Mouse (Mus musculus) hematopoietic stem cell, adult 5-6 weeks (primary cell): ENCODE measurements around the gene Slc6a9. TPM values are rescaled to one million over a fixed set of nuclear protein-coding genes. Genes with fewer than 3 reads are reported as not detected.
A peak's percentile ranks its signal among the peaks of the same experiment; 100 is the strongest.

Source experiments
- ATAC-seq, 2 experiments: fragments of 125-278 bp in 1 of 2; replicated peaks in 1 of 2; 2 replicates each; pipeline ENCODE4 v1.8.0; 2016 to 2017; ENCODE audit warnings: inconsistent platforms in 2 of 2, mild to moderate bottlenecking in 2 of 2, moderate number of reproducible peaks in 2 of 2, low read depth in 1 of 2, moderate TSS enrichment in 1 of 2; ENCODE audit not compliant: low FRiP score in 2 of 2, poor library complexity in 2 of 2, severe bottlenecking in 2 of 2, insufficient read depth in 1 of 2, low TSS enrichment in 1 of 2
- total RNA-seq: library from RNA; stranded (forward); fragments of 172-1452, 232-1000 nt; gene quantifications from 2 replicates; pipeline ENCODE4 v1.2.3, GENCODE M21; 2017

Gene Slc6a9
- total RNA-seq, 1 experiment from 2014 or later, result 8.0 TPM

DNA sequence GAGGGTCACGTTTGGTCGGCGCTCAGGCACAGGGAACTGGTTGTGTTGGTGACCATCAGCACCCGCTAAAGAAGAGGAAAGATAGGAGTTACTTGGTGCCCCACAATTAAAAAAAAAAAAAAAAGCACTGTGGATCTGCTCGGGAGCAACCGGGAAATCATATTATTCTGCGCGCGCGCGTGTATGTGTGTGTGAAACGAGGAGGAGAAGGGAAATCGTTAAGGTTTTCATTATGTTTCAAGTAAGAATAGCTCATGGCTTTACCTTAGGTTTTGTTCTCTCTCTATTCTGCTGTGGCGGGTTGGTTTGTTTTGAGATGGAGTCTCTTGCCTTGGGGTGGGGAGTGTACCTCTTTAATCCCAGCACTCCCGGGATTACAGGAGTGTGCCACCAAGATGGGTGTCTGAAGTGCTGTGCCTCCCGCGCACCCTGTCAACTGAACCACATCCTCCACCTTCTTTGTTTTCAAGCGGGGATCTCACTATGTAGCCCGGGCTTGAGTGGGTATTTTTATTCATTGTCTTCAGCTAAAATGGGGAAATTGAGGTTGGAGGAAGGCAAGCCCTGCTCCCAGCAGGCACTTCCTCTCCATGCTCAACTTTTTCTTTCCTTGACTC is 81.3 kb downstream of the Slc6a9 start:
- ATAC-seq, result 0 out of 4 replicates have a peak, but pooled peaks of 1 of the 2 experiments have one; percentile 6

DNA sequence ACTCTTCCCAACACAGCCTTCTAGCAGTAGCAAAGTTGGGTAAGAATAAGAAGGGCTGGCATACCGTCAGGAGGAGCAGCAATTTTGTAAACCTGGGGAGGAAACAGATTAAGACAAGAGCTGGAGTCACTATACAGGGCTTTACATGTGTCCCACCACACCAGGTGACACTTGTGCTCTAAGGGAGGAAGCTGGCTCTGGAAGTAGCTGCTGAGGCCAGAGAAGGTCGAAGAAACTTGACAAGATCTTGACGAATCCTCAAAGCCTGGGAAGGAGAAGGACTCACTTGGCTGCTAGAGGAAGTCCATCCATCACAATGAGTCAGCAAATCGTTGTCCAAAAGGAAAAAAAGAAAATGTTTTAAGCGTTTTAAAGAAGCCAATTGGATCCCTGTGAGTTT is 82.1 kb downstream of the Slc6a9 start:
- no peak for ATAC-seq

DNA sequence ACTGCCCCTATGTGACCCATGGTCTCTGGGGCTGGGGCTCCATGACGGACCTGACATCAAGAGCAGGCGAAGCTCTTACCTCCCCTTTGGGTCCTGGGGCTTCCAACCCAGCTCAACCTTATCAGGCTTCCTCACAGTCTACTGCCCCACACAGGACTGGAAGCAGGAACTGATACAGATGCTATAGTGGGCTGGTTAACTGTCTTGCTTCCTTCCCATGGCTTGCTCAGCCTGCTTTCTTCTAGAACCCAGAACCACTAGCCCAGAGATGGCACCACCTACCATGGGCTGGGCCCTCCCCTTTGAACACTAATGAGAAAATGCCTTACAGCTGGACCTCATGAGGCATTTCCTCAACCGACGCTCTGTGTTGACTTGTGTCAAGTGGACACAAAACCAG is 83.1 kb downstream of the Slc6a9 start:
- no peak for ATAC-seq

DNA sequence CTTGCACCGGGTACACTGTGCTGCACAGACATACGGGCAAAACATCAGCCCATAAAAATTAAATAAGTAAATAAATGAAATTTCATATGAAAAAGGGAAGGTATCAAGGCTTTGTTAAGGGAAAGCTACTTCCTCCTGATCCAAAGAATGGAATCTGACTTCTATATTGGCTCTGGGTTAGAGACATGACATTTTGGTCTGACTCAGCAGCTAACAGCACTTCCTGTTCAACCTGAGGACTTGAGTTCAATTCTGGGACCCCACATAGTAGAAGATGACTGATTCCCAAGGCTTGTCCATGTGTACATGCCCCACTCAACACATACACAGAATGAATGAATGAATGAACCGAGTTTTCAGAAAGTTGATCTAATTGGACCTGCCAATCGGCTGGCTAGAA is 83.5 kb downstream of the Slc6a9 start:
- ATAC-seq, result no peak

DNA sequence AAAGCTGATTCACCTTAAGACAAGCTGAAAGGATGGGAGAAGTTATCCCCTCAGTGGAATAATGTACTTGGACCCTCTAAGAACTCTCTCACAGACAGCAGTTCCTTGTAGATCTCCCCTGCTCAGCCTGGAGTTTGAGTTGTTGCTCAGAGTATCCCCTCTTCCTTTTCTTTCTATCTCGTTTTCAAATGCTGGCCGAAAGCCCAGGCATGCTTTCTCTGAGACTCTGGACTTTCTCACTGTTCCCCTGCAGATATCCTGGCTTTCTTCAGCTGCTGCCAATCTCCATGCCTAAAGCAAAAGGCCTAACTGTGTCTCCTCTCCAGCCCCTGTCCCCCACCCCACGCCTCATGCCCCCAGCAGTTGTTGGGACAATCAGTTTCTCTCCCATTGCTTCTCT is 84.0 kb downstream of the Slc6a9 start:
- no peak for ATAC-seq

DNA sequence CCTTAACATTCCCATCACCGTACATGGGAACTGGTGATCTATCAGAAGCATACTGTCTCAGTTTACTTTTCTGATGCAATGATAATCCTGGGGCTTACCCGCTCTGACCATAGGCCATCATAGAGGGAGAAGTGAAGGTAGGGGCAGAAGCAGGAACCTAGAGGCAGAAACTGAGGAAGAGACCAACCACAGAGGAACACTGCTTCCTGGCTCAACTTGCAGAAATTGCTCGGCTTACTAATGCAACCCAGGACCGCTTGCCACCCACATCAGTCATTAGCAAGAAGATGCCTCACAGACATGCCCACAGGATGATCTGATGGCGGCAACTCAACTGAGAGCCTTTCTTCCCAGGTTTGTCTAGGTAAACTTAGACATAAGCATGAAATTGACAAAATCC is 84.5 kb downstream of the Slc6a9 start:
- ATAC-seq, result 0 out of 4 replicates have a peak, but pooled peaks of 1 of the 2 experiments have one; percentile 11

DNA sequence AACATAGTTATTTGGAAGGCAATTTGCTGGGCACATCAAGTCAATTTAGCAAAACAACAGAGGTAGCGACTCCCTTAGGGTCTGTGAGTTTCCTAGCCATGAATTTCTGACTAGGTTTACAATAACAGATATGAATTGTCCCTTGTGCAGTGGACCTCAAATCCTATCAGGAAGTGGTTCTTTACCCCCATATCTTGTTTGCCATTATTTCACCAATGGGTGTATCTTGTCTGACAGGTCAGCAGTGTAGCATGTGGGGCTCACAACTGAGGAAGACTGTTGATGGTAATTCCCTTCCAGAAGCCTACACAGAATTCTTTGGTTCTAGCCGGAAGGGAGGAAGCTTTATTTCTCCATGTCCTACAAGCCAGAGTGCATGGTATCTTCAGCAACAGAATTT is 87.1 kb downstream of the Slc6a9 start:
- ATAC-seq, result no peak

DNA sequence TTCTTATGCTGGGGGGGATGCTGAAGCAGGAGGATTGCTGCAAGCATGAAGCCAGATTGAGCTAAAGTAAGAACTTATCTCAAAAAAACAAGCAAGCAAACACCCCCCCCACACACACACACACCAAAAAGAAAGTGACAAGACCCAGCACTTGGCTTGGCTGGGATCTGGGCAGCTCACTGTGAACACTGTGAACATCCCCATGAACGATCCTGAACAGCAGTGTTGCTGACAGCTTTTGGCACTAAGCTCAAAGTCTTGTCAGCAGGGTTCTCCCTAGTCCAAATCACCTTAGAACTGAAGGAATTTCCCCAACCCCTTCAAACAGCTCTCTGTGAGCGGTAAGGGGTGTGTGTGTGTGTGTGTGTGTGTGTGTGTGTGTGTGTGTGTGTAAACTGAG is 89.1 kb downstream of the Slc6a9 start:
- ATAC-seq, result no peak

Other genes starting within 250 kb of the Slc6a9 start
- 18.1 and 28.0 TPM in 2 replicates for gene Dmap1, start 152.2 kb upstream of the Slc6a9 start, total RNA-seq
- gene Gm12845, start 110.1 kb upstream of the Slc6a9 start, total RNA-seq, result not detected in 2 replicates
- not detected in 2 replicates for gene Klf17, start 68.9 kb upstream of the Slc6a9 start, total RNA-seq
- gene Ccdc24, start 38.1 kb downstream of the Slc6a9 start, total RNA-seq, result 0.25 TPM in 1 of 2 replicates, not detected in the other
- not detected in 2 replicates for gene B4galt2, start 49.0 kb downstream of the Slc6a9 start, total RNA-seq
- 65.8 and 93.7 TPM in 2 replicates for gene Atp6v0b, start 52.8 kb downstream of the Slc6a9 start, total RNA-seq
- gene Dph2, start 57.5 kb downstream of the Slc6a9 start, total RNA-seq, result 6.0 and 9.8 TPM in 2 replicates
- gene Ipo13, start 80.5 kb downstream of the Slc6a9 start, total RNA-seq, result 8.9 and 11.4 TPM in 2 replicates
- gene Artn, start 95.3 kb downstream of the Slc6a9 start, total RNA-seq, result 0.55 TPM in 1 of 2 replicates, not detected in the other